Mouse (Mus musculus) ES-E14 (cell line): ENCODE data around the gene Cacna2d1.

Experiments used
- CHD2 ChIP-seq: IDR thresholded peaks from 2 replicates; pipeline ENCODE4 v1.6.1; 2014; ENCODE audit warnings: mild to moderate bottlenecking, low read depth, low read length, inconsistent platforms
- MAFK ChIP-seq: IDR thresholded peaks from 2 replicates; pipeline ENCODE4 v1.6.1; 2014; ENCODE audit warnings: mild to moderate bottlenecking, low read depth, low read length, inconsistent platforms; ENCODE audit not compliant: insufficient read depth
- ZC3H11A ChIP-seq: IDR thresholded peaks from 2 replicates; pipeline ENCODE4 v1.6.1; 2012; ENCODE audit warnings: low read depth, mild to moderate bottlenecking, inconsistent platforms, low read length, borderline replicate concordance
- ZNF384 ChIP-seq: IDR thresholded peaks from 2 replicates; pipeline ENCODE4 v1.6.1; 2012; ENCODE audit warnings: low read depth, low read length, inconsistent platforms

- TF ChIP-seq MAFK (no peak), ZNF384 (no peak), CHD2 (no peak), ZC3H11A (no peak)
Observed at GRCm38 (mm10) chr5:16087995-16088394, 153.5 kb downstream of the Cacna2d1 start.
